Mouse (Mus musculus): ENCODE data around the gene Olfr1029.
"Not testable (repeated sequence)": the region's sequence is repeated elsewhere in the genome, so short reads cannot be mapped to it uniquely, and the experiment has no call there.

The Olfr1029 gene

GRCm38 (mm10) chr2:85973595-85973994 lies at the start of gene Olfr1029:
TSS of gene Olfr1029 (plus strand) at chr2:85973895.
- no peak for DNase-seq (ENCODE audit: low spot score)

- DNase-seq (ENCODE audit: low spot score): no peak
Measured at GRCm38 (mm10) chr2:85950137-85950536, 23.6 kb upstream of the Olfr1029 start, which contains the start of gene Olfr1028. TSS of gene Olfr1028 (plus strand) at chr2:85950437.

- DNase-seq (ENCODE audit: low spot score): no peak
Measured at GRCm38 (mm10) chr2:85978976-85979375, 5.3 kb downstream of the Olfr1029 start, which contains the start of gene Olfr1030. TSS of gene Olfr1030 (plus strand) at chr2:85979276.

GRCm38 (mm10) chr2:85990004-85990403 lies 16.3 kb downstream of the Olfr1029 start, which contains the start of gene Olfr1031:
TSS of gene Olfr1031 (plus strand) at chr2:85990304.
- no peak for DNase-seq (ENCODE audit: low spot score)

- no peak for DNase-seq (ENCODE audit: low spot score)
Measured at GRCm38 (mm10) chr2:86005240-86005639, 31.5 kb downstream of the Olfr1029 start, which contains the start of gene Olfr1032. TSS of gene Olfr1032 (plus strand) at chr2:86005540.

- DNase-seq (ENCODE audit: low spot score): not testable (repeated sequence)
Measured at GRCm38 (mm10) chr2:86020406-86020805, 46.7 kb downstream of the Olfr1029 start, which contains the start of gene Olfr1033. TSS of gene Olfr1033 (plus strand) at chr2:86020633.

- not testable (repeated sequence) for DNase-seq (ENCODE audit: low spot score)
Measured at GRCm38 (mm10) chr2:86021518-86021917, 47.8 kb downstream of the Olfr1029 start.
